Mouse (Mus musculus): Measurements from ENCODE around the gene Isca1. TPM values are rescaled to one million over a fixed set of nuclear protein-coding genes. Genes with fewer than 3 reads are reported as not detected.

Isca1 gene
- polyA plus RNA-seq, 1 experiment from 2014 or later, result 171 TPM

Other genes starting within 250 kb of the Isca1 start
- 13.7 and 14.7 TPM in 2 replicates for gene Agtpbp1, start 184.6 kb downstream of the Isca1 start, polyA plus RNA-seq (2014; fragmentation: Nextera tagmentation; extraction: Ambion mirVana)
- 67.0 and 68.4 TPM in 2 replicates for gene Naa35, start 184.6 kb downstream of the Isca1 start, polyA plus RNA-seq (2014; fragmentation: Nextera tagmentation; extraction: Ambion mirVana)
- 64.8 and 68.7 TPM in 2 replicates for gene Golm1, start 94.0 kb downstream of the Isca1 start, polyA plus RNA-seq (2014; fragmentation: Nextera tagmentation; extraction: Ambion mirVana)
- not detected in 2 replicates for gene 4921517D22Rik, start 75.7 kb downstream of the Isca1 start, polyA plus RNA-seq (2014; fragmentation: Nextera tagmentation; extraction: Ambion mirVana)
- not detected in 2 replicates for gene Spata31d1a, start 59.5 kb downstream of the Isca1 start, polyA plus RNA-seq (2014; fragmentation: Nextera tagmentation; extraction: Ambion mirVana)
- not detected in 2 replicates for gene Spata31d1b, start 57.5 kb downstream of the Isca1 start, polyA plus RNA-seq (2014; fragmentation: Nextera tagmentation; extraction: Ambion mirVana)
- not detected in 2 replicates for gene Spata31d1d, start 38.1 kb downstream of the Isca1 start, polyA plus RNA-seq (2014; fragmentation: Nextera tagmentation; extraction: Ambion mirVana)
- not detected in 2 replicates for gene 1700014D04Rik, start 23.1 kb downstream of the Isca1 start, polyA plus RNA-seq (2014; fragmentation: Nextera tagmentation; extraction: Ambion mirVana)
- gene Gm49354, start 12.4 kb upstream of the Isca1 start, polyA plus RNA-seq (2014; fragmentation: Nextera tagmentation; extraction: Ambion mirVana), result not detected in 2 replicates
- gene Tut7, start 53.3 kb upstream of the Isca1 start, polyA plus RNA-seq (2014; fragmentation: Nextera tagmentation; extraction: Ambion mirVana), result 40.1 and 45.1 TPM in 2 replicates

Data from heart, embryonic 11.5 days (tissue).